Mouse (Mus musculus) cerebellum, adult 2 months (tissue): ENCODE data around the gene Zfp13.

Experiments
- CTCF ChIP-seq: fragments of 200-500 bp; IDR thresholded peaks from 2 replicates; pipeline ENCODE4 v1.5.1; 2011; ENCODE audit warnings: low read depth, mild to moderate bottlenecking, control low read depth, low read length, moderate library complexity, borderline replicate concordance; ENCODE audit not compliant: insufficient read depth
- POLR2A ChIP-seq: fragments of 200-500 bp; IDR thresholded peaks from 2 replicates; pipeline ENCODE4 v1.6.1; 2011; ENCODE audit warnings: low read length, control low read depth, borderline replicate concordance; ENCODE audit not compliant: insufficient read depth

DNA sequence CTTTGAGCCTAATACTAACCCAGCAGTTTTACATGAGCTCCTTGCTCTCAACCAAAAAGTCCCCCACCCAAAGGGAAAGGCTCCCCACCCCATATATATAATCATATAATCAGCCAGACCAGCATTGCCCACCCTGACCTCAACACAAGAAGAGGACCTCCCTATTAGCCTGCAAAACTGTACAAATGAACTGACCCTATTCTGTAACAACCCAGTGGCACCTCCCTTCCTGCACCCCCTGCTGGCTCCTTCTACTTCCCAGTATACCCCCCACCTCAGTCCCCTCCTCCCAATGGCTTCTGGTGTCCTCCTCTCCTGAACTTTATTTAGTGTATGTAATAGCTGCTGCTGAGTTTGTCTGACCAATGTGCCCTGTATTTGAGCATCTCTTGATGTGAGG lies 47.9 kb downstream of the Zfp13 start:
- no peak for TF ChIP-seq POLR2A
- TF ChIP-seq CTCF = no peak
